Mouse (Mus musculus): ENCODE measurements around the gene Usp50.

GRCm38 (mm10) chr2:126798455-126798854, 15.2 kb upstream of the Usp50 start:
- TF ChIP-seq GATA1 (IDR thresholded peaks at IDR 0.05; ENCODE audit: borderline replicate concordance, low read length): no peak
- TF ChIP-seq FLI1 (IDR thresholded peaks at IDR 0.05; ENCODE audit: low read length): no peak
